Mouse (Mus musculus) urinary bladder, postnatal 10 days (tissue): ENCODE measurements around the gene Psmd9.
A peak's percentile ranks its signal among the peaks of the same experiment; 100 is the strongest.

Experiments used
- DNase-seq: peaks from one replicate; pipeline ENCODE4 v3.0.0; 2022; ENCODE audit warnings: low spot score

The Psmd9 gene

DNA sequence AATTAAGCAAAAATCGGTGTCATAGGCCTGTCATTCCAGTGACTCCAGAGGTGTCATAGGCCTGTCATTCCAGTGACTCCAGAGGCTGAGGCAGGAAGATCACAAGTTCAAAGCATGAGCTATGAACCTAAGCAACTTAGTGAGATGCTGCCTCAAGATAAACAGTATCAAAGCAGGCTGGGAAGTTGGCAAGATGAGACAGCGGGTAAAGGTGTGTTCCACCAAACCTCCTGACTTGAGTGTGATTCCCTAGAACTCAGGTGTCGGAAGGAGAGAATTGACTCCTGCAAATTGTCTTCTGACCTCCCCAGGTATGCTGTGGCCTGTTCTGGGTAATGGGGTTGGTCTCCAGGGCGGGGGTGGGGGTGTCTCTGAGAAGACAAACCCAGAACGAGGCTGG is at the start of gene Psmd9:
Gene Psmd9, plus strand, starts transcription at position 130 of the 400 bp plus-strand sequence.
- DNase-seq = no peak

- no peak for DNase-seq
These were observed 48.5 kb upstream of the Psmd9 start for GRCm38 (mm10) chr5:123120624-123121215.

DNA sequence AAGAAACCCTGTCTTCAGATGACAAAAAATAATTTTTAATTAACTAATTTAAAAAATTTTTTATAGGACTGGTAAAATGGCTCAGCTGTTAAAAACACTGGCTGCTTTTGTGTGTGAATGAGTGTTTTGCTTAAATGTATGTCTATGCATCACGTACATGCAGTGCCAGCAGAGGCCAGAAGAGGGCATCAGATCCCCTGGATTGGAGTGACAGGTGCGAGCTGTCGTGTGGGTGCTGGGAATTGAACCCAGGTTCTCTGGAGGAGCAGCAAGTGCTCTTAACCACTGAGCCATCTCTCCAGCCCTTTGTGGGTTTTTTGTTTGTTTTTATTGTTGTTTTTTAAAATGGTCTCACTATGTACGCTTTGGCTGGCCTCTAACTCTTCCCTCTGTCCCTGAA is 47.0 kb upstream of the Psmd9 start:
- DNase-seq = no peak

DNA sequence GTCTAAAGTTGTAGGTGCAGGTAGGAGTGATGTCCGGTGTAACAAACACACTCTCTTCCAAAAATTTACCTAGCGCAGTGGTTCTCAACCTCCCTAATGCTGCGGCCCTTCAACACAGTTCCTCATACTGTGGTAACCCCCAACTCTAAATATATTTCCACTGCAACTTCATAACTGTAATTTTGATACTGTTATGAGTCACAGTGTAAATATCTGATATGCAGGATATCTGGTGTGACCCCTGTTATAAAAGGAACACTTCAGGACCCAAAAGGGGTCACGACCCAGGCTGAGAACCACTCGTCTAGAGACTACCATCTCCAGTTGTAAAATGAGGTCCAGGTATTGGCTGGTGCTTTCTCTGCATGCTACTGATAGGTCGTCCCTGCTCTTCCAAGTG is 44.1 kb upstream of the Psmd9 start:
- DNase-seq = no peak

DNA sequence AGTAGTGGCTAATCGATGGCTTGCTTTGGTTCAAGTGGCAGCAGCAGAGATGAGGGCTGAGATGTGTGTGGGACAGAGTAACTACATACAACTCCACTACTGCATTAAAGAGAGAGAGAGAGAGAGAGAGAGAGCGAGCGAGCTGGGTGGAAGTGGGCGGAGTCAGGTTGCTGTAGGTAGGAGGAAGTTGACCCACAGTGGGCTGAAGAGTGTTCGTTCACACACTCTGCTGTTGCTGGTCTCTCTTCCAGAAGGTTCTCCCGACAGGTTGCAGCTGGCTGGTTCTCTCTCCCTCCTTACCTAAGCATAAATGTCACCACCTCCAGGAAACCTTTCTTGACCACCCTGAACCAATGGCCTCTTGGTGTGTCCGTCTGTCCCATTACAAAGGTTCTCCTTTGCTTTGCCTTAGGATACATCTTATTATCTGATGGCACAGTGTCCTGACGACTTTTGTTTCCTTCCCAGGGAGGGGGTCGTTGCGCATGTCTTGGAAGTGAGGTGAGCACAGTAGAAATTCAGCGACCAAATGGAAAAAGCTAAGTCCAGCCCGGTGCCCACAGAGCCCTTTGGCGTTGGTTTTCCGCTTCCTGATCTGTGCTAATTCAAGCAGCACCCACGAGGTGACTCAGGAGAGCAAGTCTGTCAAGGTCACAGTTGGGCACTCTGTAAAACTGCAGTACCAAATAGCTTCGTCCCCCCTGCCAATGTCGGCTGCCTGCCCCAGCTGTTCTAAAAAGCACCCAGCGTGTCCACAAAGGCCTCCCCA is 43.4 kb upstream of the Psmd9 start:
- DNase-seq = no peak

GRCm38 (mm10) chr5:123127031-123127430 is 42.2 kb upstream of the Psmd9 start:
- DNase-seq = no peak

GRCm38 (mm10) chr5:123128426-123129169 is 40.6 kb upstream of the Psmd9 start:
- DNase-seq = no peak

- no peak for DNase-seq
These were observed 39.9 kb upstream of the Psmd9 start for GRCm38 (mm10) chr5:123129170-123129757.

DNA sequence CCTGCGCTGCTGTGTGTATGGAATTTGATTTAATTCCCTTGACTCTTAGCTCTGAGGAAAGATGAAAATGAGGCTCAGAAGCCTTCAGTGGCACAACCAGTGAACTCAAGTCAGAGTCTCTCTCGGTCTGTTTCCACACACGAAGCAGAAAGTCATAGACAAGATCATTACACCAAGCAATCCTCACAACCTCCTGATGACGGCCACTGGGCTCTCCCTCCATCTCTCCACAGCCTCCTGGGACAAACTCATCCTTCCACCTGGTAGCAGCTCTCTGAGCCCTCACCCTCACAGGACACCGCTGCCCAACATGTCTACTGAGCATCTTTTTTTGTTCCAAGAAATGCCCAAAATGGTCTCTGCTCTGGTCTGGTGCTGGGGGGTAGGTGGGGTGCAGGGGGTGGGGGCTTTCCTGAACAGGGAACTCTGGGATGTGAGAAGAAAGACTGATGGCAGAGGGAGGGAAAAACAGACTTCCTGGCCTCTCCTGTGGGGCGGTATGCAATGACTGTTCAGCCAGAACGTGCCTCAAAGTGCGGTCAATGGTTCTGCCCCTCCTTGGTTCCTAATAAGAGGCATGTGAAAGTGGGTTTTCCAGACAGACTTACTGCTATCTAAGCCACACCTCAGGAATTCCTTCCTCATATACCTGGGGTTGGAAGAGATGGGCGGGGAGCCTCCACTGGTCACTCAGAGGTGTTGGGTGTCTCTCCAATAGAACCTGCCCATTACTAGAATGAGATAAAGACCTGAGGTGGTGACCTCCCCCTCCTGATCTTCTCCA is 39.0 kb upstream of the Psmd9 start:
- DNase-seq = no peak

DNA sequence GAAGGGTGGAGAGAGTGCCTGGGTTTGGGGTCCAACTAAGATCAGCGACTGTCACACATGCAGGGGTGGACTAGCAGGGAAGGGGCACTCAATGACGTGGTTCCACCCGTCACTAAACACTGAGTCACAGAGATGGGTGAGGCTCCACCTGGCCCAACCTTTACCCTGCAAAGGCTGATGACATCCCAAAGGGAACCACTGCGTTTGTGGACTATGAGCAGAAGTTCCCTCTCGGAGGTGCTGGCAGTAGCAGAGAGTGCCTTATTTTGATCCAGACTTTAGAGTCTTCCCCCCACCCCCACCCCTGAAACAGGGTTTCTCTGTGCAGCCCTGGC is 38.4 kb upstream of the Psmd9 start:
- no peak for DNase-seq

- DNase-seq = no peak
These were observed 36.7 kb upstream of the Psmd9 start, which contains the start of gene Rhof for GRCm38 (mm10) chr5:123132308-123133071. Gene Rhof, minus strand, starts transcription at chr5:123132692.

DNA sequence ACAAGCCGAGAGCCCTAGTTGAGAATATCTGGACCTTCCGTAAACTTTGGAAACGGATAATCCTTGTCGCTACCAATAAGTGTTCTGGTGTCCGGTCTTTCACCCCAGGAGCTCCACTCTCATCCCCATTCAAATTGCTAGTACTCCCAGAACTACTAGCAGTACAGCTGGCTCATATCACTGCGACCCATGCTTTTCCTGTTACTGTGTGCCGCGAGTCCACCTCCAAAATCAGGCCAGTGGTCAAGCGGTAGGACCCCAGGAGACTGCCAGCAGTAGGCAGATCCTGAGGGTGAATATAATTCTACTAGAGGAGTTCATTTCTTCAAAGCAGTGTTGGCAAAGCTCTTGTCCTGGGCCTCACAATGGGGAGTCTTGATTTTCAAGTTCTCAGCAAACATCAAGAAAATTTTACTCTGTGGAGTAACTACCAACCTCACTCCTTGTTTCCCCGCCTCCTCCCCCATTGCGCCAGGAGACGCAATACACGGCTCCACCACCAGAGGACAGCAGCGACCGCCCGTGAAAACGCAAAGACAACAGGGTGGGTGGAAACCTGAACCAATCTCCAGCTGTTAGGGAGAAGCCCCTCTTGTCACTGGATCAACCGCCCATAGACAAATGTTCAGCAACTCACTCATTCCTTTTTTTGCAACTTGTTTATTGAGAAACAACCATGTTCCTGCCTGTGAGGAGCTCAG is 36.0 kb upstream of the Psmd9 start:
- peak; percentile 67 for DNase-seq

DNA sequence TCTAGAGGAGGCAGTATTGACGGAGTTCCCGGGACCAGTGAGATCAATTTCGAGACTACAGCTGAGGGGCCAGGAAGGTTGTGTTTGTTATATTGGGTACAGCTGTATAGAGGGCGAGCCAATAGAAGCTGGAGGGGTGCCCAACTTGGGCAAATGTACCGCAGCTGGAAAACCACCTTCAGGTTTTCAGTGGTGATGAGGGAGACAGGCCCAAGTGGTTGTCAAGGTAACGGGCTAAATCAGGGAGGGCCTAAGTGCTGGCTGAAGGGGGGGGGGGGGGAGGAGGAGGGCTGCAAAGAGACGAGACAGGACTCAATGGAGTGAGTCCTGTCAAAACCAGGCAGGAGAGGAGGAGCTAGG is 35.4 kb upstream of the Psmd9 start:
- DNase-seq = no peak

- no peak for DNase-seq
These were observed 34.9 kb upstream of the Psmd9 start for GRCm38 (mm10) chr5:123134186-123134874.

DNA sequence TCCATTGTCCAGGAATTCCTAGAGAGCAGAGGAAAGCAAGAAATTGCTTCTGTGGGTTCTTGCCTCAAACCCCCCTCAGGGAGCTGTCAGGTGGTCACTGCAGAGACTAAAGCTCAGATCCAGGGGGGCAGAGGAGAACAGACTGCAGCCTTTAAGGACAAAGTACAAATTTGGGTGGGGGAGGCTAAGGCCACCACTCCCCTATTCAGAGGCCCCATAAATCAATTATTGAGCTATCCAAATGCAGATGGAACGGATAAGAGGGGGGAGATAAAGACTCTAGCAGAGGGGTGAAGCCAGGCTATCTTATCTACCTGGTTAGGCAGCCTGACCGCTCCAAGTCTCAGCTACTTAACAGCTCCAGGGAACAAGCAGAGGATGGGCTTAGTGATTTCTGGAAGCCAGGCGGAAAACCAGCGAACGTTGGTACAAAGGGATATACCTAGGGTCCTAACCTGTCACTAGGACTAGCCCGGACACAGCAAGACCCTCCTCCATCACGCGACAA is 34.3 kb upstream of the Psmd9 start:
- no peak for DNase-seq

DNA sequence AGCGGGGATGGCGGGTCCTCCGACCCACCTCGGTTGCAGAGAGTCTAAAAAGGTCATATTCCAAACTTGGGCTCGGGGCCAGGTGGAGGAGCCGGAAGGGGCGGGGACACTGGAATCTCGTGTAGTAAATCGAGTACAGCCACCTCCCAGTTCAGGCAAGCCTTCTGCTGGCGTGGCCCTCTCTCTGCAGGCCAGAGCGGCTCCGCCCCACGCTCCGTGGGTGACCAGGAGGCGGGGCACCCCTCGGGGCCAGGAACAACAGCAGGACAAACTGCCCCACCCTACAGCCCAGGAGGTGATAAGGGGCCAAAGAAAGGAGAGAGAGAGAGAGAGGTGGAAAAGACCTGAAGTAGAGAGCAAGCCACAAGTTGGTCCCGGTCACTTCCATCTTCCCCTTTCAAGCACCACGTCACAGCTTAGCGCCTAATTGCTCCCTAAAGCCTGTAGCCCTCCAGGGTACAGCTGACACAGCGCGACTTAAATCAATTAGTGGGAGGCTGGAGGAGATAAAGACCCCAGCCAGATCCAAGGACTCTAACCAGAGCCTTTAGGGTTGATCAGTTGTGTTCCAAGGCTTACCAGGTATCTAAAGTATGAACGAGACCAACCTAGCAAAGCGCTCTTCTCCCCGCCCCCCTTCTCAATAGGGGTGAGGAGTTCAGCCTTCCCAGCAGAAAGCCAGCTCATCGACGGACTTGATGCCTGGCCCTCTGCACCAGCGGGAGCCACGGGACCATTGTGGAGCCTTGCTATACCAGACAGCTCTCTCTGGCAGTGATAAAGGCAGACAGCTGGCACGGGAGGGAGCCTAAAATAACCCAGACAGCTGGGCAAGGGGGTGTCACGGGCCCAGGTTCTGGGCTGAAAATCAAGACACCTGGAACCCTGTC is 33.5 kb upstream of the Psmd9 start:
- no peak for DNase-seq

GRCm38 (mm10) chr5:123136361-123137043 is 32.7 kb upstream of the Psmd9 start:
- DNase-seq = no peak
